Mouse (Mus musculus) midbrain, embryonic 16.5 days (tissue): ENCODE data around the gene Nolc1. TPM values are rescaled to one million over a fixed set of nuclear protein-coding genes. Genes with fewer than 3 reads are reported as not detected.

ENCODE experiments used
- ATAC-seq: fragments of 200-750 bp; cut with Nextera tagmentation; 2 replicates; pipeline ENCODE4 v1.8.0; 2017; ENCODE audit warnings: moderate TSS enrichment
- H3K27ac ChIP-seq: fragments of 300-500 bp; sonication (generic); 2 replicates; pipeline ENCODE4 v1.5.1; 2014; ENCODE audit warnings: mild to moderate bottlenecking, low read length, mixed read lengths
- H3K27me3 ChIP-seq: fragments of 300-500 bp; sonication (generic); 2 replicates; pipeline ENCODE4 v1.6.1; 2014; ENCODE audit warnings: low read depth, low read length, mixed read lengths; ENCODE audit not compliant: control insufficient read depth, insufficient read depth
- H3K36me3 ChIP-seq: fragments of 300-500 bp; sonication (generic); 2 replicates; pipeline ENCODE4 v1.6.1; 2014; ENCODE audit warnings: mild to moderate bottlenecking, low read length, moderate library complexity, mixed read lengths; ENCODE audit not compliant: control insufficient read depth, insufficient read depth
- H3K4me1 ChIP-seq: fragments of 300-500 bp; sonication (generic); 2 replicates; pipeline ENCODE4 v1.6.1; 2014; ENCODE audit warnings: mild to moderate bottlenecking, low read length, mixed read lengths; ENCODE audit not compliant: control insufficient read depth, insufficient read depth
- H3K4me2 ChIP-seq: fragments of 300-500 bp; sonication (generic); 2 replicates; pipeline ENCODE4 v1.6.1; 2014; ENCODE audit warnings: mild to moderate bottlenecking, low read length, mixed read lengths
- H3K4me3 ChIP-seq: fragments of 300-500 bp; sonication (generic); 2 replicates; pipeline ENCODE4 v1.5.1; 2014; ENCODE audit warnings: low read depth, mild to moderate bottlenecking, low read length, moderate library complexity, mixed read lengths
- H3K9ac ChIP-seq: fragments of 300-500 bp; sonication (generic); 2 replicates; pipeline ENCODE4 v1.6.1; 2014; ENCODE audit warnings: low read depth, low read length, mixed read lengths
- H3K9me3 ChIP-seq: fragments of 300-500 bp; sonication (generic); replicated peaks from 2 replicates; pipeline ENCODE4 v1.6.1; 2014; ENCODE audit warnings: mild to moderate bottlenecking, low read length, mixed read lengths; ENCODE audit not compliant: control insufficient read depth, poor library complexity, severe bottlenecking
- WGBS: fragments of 180-500 bp; shearing (Covaris S2); extraction: QIAGEN DNeasy Blood & Tissue Kit; methylation state at CpG from one replicate; pipeline ENCODE4 v1.1.7; 2014; 5-methylcytosine and 5-hydroxymethylcytosine counted together
- polyA plus RNA-seq: library from polyadenylated mRNA; unstranded; fragments of >200 nt; fragmentation: Nextera tagmentation; extraction: Ambion mirVana; gene quantifications from 2 replicates; pipeline ENCODE4 v1.2.1, GENCODE M21; 2015

Nolc1 gene
- polyA plus RNA-seq, 1 experiment from 2014 or later: 64.4 TPM

DNA sequence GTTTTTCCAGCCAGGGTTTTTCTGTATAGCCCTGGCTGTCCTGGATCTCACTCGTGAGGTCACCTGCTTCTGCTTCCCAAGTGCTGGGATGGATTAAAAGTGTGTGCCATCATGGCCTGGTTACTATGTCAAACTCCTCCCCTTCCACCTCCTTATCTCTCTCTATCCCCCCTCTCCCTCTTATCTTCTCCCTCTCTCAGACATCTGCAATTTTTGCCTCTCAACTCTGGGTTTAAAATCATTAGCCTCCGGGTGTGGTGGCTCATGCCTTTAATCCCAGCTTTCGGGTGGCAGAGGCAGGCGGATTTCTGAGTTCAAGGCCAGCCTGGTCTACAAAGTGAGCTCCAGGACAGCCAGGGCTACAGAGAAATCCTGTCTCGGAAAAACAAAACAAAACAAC, 1.4 kb upstream of the Nolc1 start:
- no peak overlapping the region for H3K4me3 ChIP-seq
- no peak overlapping the region for H3K9ac ChIP-seq
- H3K27ac ChIP-seq: no peak overlapping the region
- no peak for ATAC-seq
- peaks cover 18% of the 10 kb centered on the region for H3K36me3 ChIP-seq
- H3K4me2 ChIP-seq: no peak overlapping the region
- H3K27me3 ChIP-seq: no peaks in the 10 kb centered on the region
- 96% methylated on average over 5 of the region's 5 CpGs for WGBS
- H3K4me1 ChIP-seq: peaks cover 18% of the 10 kb centered on the region
- no peaks in the 10 kb centered on the region for H3K9me3 ChIP-seq

DNA sequence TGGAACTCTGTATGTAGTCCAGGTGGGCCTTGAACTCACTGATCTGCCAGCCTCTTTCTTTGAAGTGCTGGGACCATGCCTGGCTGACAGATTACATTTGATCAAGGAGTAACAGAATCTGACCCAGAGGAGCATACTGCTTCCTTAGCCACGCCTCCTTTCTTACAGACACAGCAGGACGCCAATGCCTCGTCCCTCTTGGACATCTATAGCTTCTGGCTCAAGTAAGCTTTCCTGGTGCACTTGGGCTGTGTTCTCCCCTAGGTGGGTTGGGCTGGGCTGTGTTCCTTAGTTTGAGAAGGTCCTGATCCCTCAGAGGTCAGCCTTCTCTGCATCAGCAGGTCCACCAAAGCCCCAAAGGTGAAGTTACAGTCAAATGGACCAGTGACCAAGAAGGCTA, 2.9 kb downstream of the Nolc1 start:
- H3K4me2 ChIP-seq: no peak overlapping the region
- H3K4me3 ChIP-seq: no peak overlapping the region
- no peaks in the 10 kb centered on the region for H3K9me3 ChIP-seq
- ATAC-seq: no peak
- no peak overlapping the region for H3K9ac ChIP-seq
- no peak overlapping the region for H3K27ac ChIP-seq
- peaks cover 34% of the 10 kb centered on the region for H3K36me3 ChIP-seq
- H3K4me1 ChIP-seq: peaks cover 18% of the 10 kb centered on the region
- WGBS: 64% methylated on average over 3 of the region's 3 CpGs
- no peaks in the 10 kb centered on the region for H3K27me3 ChIP-seq

DNA sequence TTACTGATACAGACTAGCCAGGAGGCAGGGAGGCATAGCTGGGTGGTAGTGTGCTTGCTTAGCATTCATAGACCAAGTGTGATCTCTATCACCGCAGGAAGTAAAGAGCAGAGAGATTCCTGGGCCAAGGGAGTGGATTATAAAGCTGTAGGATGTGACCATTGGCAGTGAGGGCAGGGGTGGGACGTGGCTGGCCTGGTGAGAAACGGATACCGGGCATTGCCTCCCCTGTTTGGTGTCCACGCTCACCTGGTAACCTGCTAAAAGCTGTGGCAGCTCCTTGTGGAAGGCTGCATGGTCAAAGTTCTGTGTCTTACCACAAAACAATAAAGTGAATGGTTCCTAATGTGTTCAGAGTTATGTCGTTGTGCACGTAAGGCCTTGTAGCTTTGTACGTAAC, 9.5 kb downstream of the Nolc1 start:
- 98% methylated on average over 8 of the region's 8 CpGs for WGBS

DNA sequence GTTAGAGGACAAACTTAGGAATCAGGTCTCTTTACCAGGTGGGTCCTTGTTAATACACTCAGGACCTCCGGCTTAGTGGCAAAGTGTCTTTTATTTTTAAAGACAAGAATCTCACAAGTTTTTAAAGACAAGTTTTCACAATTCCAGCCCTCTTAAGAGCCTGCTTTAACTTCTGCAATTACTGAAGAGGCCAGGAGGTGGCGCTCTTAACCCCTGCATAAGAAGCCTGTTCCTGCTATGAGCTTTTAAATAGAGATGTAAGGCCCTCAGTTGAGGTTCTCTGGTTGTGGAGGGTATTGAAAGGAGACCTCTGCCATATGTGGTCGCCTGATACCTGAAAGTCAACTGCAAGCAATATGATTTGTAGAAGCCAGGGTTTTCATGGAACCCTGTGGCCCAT, 10.7 kb downstream of the Nolc1 start:
- H3K27ac ChIP-seq: no peak overlapping the region
- H3K4me2 ChIP-seq: no peak overlapping the region
- no peaks in the 10 kb centered on the region for H3K4me1 ChIP-seq
- ATAC-seq: no peak
- no peak overlapping the region for H3K4me3 ChIP-seq
- H3K36me3 ChIP-seq: peaks cover 40% of the 10 kb centered on the region
- no peak overlapping the region for H3K9ac ChIP-seq
- WGBS: 55% methylated on average over 3 of the region's 3 CpGs
- H3K9me3 ChIP-seq: no peaks in the 10 kb centered on the region
- H3K27me3 ChIP-seq: no peaks in the 10 kb centered on the region

More for the DNA sequence above, 9.5 kb downstream of the Nolc1 start:
- ATAC-seq: no peak
- Histone ChIP-seq H3K9me3 (no peaks in the 10 kb centered on the region), H3K4me1 (no peaks in the 10 kb centered on the region), H3K27ac (no peak overlapping the region), H3K9ac (no peak overlapping the region), H3K4me3 (no peak overlapping the region), H3K27me3 (no peaks in the 10 kb centered on the region), H3K36me3 (peaks cover 44% of the 10 kb centered on the region), H3K4me2 (no peak overlapping the region)

DNA sequence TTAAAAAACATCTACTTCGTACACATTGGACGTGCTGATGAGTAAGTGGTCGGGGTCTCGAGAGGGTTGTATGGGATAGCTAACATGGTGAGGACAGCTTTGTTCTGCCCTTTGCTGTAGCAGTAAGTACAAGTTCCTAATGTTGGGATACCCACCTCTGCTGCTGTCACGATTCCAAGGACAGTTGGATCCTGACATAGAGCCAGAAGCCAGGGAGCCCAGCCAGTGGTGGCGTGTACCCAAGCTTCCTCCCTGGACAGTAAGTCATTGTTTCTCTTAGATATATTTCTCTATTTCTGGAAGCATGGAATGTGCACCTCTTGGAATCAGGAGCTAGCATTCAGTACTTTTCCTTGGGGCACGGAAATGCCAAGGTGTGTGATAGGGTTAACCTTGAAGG, 12.2 kb downstream of the Nolc1 start:
- 83% methylated on average over 7 of the region's 7 CpGs for WGBS
- no peaks in the 10 kb centered on the region for H3K4me1 ChIP-seq

DNA sequence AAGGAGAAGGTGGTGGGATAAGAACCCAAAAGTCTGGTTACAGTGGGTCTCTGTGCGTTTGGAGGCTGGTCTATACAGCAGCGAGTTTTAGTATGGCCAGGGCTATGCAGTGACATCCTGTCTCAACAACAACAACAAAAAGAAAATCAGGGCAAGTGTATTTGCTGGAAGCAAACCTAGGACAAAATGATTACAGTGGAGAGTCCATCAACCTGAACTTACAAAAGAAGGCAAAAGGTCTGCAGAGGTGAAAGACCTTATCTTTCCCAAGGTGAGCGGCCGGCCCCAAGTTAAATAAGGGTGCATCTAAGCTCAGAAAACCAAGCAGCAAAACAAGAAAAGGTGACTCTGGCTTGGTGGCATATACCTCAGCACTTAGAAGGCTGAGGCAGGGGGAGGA, 16.0 kb downstream of the Nolc1 start:
- Histone ChIP-seq H3K9me3 (no peaks in the 10 kb centered on the region), H3K27ac (no peak overlapping the region), H3K4me1 (no peaks in the 10 kb centered on the region), H3K4me3 (no peak overlapping the region), H3K4me2 (no peak overlapping the region), H3K9ac (no peak overlapping the region), H3K36me3 (no peaks in the 10 kb centered on the region), H3K27me3 (no peaks in the 10 kb centered on the region)
- no peak for ATAC-seq
- WGBS: 92% methylated on average over 4 of the region's 4 CpGs

More for the DNA sequence above, 12.2 kb downstream of the Nolc1 start:
- no peak overlapping the region for H3K4me2 ChIP-seq
- no peak overlapping the region for H3K9ac ChIP-seq
- no peaks in the 10 kb centered on the region for H3K27me3 ChIP-seq
- H3K9me3 ChIP-seq: no peaks in the 10 kb centered on the region
- no peak overlapping the region for H3K27ac ChIP-seq
- no peak for ATAC-seq
- H3K36me3 ChIP-seq: peaks cover 25% of the 10 kb centered on the region
- no peak overlapping the region for H3K4me3 ChIP-seq

DNA sequence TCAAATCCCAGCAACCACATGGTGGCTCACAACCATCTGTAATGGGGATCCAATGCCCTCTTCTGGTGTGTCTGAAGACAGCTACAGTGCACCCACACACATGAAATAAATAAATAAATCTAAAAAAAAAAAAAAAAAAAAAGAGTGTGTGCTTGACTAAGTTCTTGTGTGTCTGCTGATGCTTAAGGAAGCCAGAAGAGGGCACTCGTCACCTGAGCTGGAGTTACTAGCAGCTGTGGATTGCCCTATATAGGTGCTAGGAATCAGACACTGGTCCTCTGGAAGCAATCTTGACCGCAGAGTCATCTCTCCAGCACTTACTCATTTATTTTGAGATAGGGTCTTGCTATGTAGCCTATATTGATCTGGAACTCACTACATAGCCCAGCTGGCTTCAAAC, 18.5 kb downstream of the Nolc1 start:
- no peaks in the 10 kb centered on the region for H3K4me1 ChIP-seq
- no peak overlapping the region for H3K4me3 ChIP-seq
- 97% methylated on average over 2 of the region's 2 CpGs for WGBS
- H3K27me3 ChIP-seq: no peaks in the 10 kb centered on the region
- H3K9ac ChIP-seq: no peak overlapping the region
- H3K4me2 ChIP-seq: no peak overlapping the region
- H3K36me3 ChIP-seq: no peaks in the 10 kb centered on the region
- no peak overlapping the region for H3K27ac ChIP-seq
- H3K9me3 ChIP-seq: no peaks in the 10 kb centered on the region
- no peak for ATAC-seq

DNA sequence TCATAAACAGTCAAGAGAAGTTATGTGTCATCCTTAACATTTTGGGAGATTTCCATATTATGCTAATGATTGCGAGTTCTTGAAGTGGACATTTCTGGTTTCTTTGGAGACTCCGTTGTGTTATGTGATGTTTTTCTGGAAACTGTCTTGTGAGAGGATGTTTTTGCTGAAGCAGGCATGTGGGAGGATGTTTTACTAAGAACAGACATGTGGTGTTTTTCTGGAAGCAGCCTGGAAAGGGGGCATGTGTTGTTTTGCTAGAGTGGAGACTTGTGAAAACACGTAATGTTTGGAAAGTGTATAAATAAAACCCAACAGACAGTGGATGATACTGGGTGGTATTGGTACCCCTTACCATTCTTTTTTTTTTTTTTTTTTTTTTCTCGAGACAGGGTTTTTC, 19.6 kb downstream of the Nolc1 start:
- Histone ChIP-seq H3K4me3 (no peak overlapping the region), H3K27me3 (no peaks in the 10 kb centered on the region), H3K4me2 (no peak overlapping the region), H3K9me3 (no peaks in the 10 kb centered on the region), H3K9ac (no peak overlapping the region), H3K4me1 (no peaks in the 10 kb centered on the region), H3K27ac (no peak overlapping the region), H3K36me3 (no peaks in the 10 kb centered on the region)
- WGBS: 92% methylated on average over 4 of the region's 4 CpGs
- no peak for ATAC-seq

DNA sequence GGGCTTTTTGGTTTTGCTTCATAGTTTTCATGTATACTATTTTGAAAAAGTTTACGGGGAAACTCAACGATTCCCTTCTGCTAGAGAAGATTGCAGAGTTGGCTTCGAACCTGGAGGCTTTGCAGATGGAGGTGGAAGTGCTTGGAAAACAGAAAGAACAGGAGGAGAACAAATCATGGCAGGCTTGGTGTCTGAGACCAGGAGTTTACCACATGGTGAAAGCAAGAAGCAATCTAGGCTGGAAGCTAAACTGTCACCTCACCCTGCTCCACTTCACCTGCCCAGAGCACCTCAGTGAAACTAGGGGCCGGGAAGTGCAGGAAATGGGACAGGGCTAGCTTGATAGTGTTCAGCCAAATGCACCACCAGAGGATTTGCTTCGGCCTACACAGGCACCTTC, 20.7 kb downstream of the Nolc1 start:
- Histone ChIP-seq H3K4me1 (no peaks in the 10 kb centered on the region), H3K9ac (no peak overlapping the region), H3K4me3 (no peak overlapping the region), H3K4me2 (no peak overlapping the region), H3K36me3 (no peaks in the 10 kb centered on the region), H3K9me3 (no peaks in the 10 kb centered on the region), H3K27me3 (no peaks in the 10 kb centered on the region), H3K27ac (no peak overlapping the region)
- WGBS: 85% methylated on average over 5 of the region's 5 CpGs
- no peak for ATAC-seq

DNA sequence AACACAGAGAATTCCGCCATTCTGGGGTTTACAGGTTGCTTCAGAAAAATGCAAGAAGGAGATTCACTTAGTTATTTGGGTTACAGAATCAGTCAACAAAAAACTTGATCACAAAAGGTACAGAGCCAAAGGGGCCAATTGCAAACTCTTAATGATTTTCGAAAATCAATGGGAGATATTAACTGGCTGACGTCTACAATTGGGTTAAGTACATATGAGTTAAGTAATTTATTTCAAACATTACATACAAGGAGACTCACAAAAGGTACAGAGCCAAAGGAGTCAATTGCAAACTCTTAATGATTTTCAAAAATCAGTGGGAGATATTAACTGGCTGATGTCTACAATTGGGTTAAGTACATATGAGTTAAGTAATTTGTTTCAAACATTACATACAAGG, 23.9 kb downstream of the Nolc1 start:
- no peaks in the 10 kb centered on the region for H3K27me3 ChIP-seq
- H3K9me3 ChIP-seq: no peaks in the 10 kb centered on the region
- no peak overlapping the region for H3K27ac ChIP-seq
- H3K9ac ChIP-seq: no peak overlapping the region
- no peak overlapping the region for H3K4me2 ChIP-seq
- no peaks in the 10 kb centered on the region for H3K4me1 ChIP-seq
- 93% methylated on average over 3 of the region's 3 CpGs for WGBS
- no peak overlapping the region for H3K4me3 ChIP-seq
- H3K36me3 ChIP-seq: no peaks in the 10 kb centered on the region
- ATAC-seq: no peak
